Mouse (Mus musculus): ENCODE results near the gene Psma5. TPM values are rescaled to one million over a fixed set of nuclear protein-coding genes. Genes with fewer than 3 reads are reported as not detected.

The Psma5 gene
- total RNA-seq, 2 experiments from 2014 or later: 68.7 to 77.3 TPM

Other genes with a start within 250 kb of the Psma5 start
- 100 to 1,000 TPM; 237 to 250 TPM for gene Gstm1, start 239.0 kb upstream of the Psma5 start, total RNA-seq (2021)
- gene Gstm4, start 212.0 kb upstream of the Psma5 start, total RNA-seq (2021): 10 to 100 TPM in 1 of 2 experiments, 1 to 10 TPM in 1; 7.8 to 11.8 TPM
- 10 to 100 TPM; 48.9 to 52.9 TPM for gene Ampd2, start 170.3 kb upstream of the Psma5 start, total RNA-seq (2021)
- gene Gnat2, start 164.1 kb upstream of the Psma5 start, total RNA-seq (2021): not detected
- 10 to 100 TPM; 26.9 to 27.0 TPM for gene Gnai3, start 110.8 kb upstream of the Psma5 start, total RNA-seq (2021)
- 10 to 100 TPM; 18.1 to 19.1 TPM for gene Gpr61, start 102.0 kb upstream of the Psma5 start, total RNA-seq (2021)
- 10 to 100 TPM; 71.3 to 78.0 TPM for gene Amigo1, start 70.6 kb upstream of the Psma5 start, total RNA-seq (2021)
- 10 to 100 TPM; 15.0 to 21.4 TPM for gene Cyb561d1, start 55.7 kb upstream of the Psma5 start, total RNA-seq (2021)
- gene Atxn7l2, start 46.0 kb upstream of the Psma5 start, total RNA-seq (2021): 10 to 100 TPM; 20.5 to 32.5 TPM
- gene Sypl2, start 30.3 kb upstream of the Psma5 start, total RNA-seq (2021): 1 to 10 TPM; 1.0 to 1.9 TPM
- gene Sort1, start 27.2 kb downstream of the Psma5 start, total RNA-seq (2021): 100 to 1,000 TPM; 299 to 314 TPM
- under 1 TPM in 1 of 2 experiments, not detected in 1; 0.25 TPM for gene Mybphl, start 108.0 kb downstream of the Psma5 start, total RNA-seq (2021)
- 10 to 100 TPM; 12.9 to 18.3 TPM for gene Psrc1, start 126.9 kb downstream of the Psma5 start, total RNA-seq (2021)
- gene Celsr2, start 158.6 kb downstream of the Psma5 start, total RNA-seq (2021): 100 to 1,000 TPM; 168 to 174 TPM
- gene Sars, start 188.3 kb downstream of the Psma5 start, total RNA-seq (2021): 100 to 1,000 TPM; 202 to 231 TPM

All from left cerebral cortex, postnatal 36 days (tissue).